Mouse (Mus musculus): ENCODE measurements around the gene Pllp. TPM values are rescaled to one million over a fixed set of nuclear protein-coding genes. Genes with fewer than 3 reads are reported as not detected.

Gene Pllp
- 10 to 100 TPM; 60.7 to 66.1 TPM for total RNA-seq (2021)
- long read RNA-seq, experiment 1, transcript Pllp-201 (4 exons, 1,926 nt): major isoform, 38 of 41 reads
- long read RNA-seq, experiment 1, partial matches to known transcripts: 0 of 41 reads
- long read RNA-seq, experiment 1, other reads (novel, unspliced or antisense): 2 of 41 reads
- long read RNA-seq, experiment 2, transcript Pllp-201 (4 exons, 1,926 nt): major isoform, 67 of 79 reads
- long read RNA-seq, experiment 2, partial matches to known transcripts: 2 of 79 reads
- long read RNA-seq, experiment 2, other reads (novel, unspliced or antisense): 9 of 79 reads

DNA sequence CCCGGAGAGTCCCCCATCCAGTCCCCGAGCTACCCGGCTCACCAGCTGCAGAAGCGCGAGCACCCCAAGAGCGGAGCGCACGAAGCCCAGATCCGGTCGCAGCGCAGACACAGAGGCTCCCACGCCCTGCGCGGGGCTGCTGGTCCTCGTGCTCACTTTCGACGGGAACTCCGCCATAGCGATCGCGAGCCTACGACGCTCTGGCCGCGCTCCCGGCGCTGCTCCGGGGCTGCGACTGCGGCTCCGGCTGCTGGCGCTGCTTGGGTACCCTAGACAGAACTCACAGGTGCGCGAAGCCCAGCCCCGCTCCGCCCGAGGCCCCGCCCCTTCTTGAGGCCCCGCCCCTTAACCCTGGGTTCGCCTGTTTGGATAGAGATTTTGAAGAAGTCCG, at the start of gene Pllp:
Gene Pllp, minus strand, starts transcription at position 285 of the 391 bp plus-strand sequence.
- peak; percentile 45 to 47 for DNase-seq (ENCODE audit: low spot score in 2 of 2)

DNA sequence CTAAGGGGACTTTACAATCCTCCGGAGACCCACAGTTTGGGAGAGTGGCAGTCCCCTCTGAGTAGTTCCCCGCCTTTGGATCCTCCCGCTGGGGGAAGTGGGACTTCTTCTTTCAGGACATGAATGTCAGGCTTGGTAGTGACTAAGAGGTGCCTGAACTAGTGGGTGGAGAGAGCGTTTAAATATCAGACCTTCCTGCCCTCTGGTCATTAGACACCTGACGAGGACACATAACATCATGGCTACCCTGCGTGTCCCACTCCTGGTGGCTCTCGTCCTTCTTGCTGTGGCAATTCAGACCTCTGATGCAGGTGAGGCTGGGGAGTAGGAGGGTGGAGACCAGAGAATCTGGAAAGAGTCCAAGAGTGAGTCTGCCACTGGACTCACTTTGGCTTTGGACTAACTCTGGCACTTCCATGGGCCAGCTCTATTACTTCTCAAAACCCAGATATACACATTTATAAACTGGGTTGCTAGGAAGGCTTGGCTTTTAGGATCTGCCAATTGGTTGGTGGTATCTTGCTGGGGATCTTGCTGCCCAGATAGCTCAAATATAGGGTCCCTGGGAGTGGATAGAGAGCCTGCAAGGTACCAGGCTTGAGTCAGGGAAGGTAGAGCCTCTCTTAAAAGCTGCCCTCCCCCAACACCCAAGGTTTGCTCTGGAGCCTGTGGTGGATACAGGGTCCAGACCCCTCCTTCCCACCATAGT, 49.6 kb upstream of the Pllp start, which contains the start of gene Ccl22:
Gene Ccl22, plus strand, starts transcription at position 115 of the 709 bp plus-strand sequence.
- DNase-seq (ENCODE audit: low spot score in 2 of 2): no peak

DNA sequence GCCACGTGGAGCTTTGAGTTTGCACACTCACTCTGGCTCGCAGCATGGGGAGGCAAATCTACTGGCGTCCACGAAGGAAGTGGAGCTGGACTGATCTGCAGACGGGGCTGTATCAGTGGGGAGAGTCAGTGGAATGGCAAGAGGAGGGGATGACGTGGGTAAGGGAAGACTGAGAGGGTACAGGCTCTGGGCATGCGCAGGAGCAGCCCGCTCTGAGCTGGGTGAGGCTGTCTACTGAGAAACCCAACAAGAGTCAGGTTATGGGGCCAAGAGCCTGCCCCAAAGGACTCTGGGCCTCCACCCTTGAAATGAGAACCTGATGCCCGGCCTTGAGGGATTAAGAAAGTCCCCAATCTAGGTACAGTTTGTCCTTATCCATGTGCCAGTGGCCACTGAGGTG, 48.9 kb upstream of the Pllp start:
- DNase-seq (ENCODE audit: low spot score in 2 of 2): no peak

GRCm38 (mm10) chr8:94744484-94744883, 48.4 kb upstream of the Pllp start:
- no peak for DNase-seq (ENCODE audit: low spot score in 2 of 2)

DNA sequence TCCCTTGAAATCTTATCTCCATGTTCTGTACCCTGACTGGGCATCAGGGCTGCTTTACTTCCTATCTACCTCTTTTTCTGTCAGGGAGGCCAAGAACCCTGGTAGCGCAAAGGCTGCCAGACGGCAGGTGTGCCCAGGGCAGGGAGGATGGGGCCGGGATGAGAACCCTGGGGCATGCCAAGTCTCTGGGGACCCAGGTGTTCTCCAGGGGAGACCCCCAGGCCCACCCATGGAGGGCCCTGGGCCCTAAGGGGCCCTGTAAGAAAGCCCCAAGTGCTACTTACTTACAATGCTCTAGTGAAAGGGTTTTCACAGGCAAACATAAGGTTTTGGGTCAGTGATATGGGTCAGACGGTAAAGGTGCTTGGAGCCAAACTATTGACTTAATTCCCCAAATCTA, 45.6 kb upstream of the Pllp start:
- DNase-seq (ENCODE audit: low spot score in 2 of 2): no peak

GRCm38 (mm10) chr8:94740591-94740990, 44.5 kb upstream of the Pllp start:
- no peak for DNase-seq (ENCODE audit: low spot score in 2 of 2)

DNA sequence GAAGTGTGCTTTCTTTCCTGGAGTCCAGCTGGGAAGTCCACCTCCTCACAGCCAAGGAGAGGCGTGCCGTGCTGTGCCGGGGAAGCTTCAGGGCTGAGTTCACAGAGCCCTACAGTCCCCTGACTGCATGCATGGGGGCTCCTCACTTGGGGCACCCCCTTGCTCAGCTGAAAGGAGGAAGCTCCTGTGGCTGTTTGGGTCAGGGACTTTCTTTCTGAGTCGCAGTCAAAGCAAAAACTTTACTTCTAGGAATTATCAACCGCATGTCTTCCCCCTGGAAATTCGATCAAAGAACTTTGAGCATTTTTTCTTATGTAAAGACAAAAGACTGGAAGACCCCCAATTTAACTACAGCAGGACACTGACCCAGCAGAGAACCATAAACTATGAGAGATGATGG, 43.8 kb upstream of the Pllp start:
- no peak for DNase-seq (ENCODE audit: low spot score in 2 of 2)

DNA sequence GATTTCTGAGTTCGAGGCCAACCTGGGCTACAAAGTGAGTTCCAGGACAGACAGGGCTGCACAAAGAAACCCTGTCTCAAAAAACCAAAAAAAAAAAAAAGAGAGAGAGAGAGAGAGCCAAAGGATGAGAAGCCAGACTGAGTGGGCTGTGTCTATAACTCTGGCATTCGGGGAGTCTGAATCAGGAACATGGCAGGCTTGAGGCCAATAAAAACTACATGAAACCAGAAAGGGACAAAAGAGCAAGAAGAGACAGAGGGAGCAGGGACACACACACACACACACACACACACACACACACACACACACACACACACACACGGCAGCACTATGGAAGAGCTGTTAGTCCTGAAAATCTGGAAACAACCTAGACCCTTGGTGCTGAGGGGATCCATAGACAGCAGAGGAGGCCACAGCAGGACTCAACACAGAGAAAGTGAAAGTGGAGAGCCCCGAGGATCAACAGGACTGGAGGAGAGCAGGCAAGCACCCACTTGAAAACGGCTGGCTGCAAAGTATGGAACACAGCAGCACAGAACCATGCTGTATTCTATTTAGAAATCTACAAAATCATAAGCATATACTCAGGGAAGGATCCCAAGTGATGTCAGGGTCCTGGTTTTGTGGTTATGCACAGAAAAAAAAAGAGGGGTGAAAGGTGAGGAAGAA, 39.5 kb upstream of the Pllp start:
- no peak for DNase-seq (ENCODE audit: low spot score in 2 of 2)

DNA sequence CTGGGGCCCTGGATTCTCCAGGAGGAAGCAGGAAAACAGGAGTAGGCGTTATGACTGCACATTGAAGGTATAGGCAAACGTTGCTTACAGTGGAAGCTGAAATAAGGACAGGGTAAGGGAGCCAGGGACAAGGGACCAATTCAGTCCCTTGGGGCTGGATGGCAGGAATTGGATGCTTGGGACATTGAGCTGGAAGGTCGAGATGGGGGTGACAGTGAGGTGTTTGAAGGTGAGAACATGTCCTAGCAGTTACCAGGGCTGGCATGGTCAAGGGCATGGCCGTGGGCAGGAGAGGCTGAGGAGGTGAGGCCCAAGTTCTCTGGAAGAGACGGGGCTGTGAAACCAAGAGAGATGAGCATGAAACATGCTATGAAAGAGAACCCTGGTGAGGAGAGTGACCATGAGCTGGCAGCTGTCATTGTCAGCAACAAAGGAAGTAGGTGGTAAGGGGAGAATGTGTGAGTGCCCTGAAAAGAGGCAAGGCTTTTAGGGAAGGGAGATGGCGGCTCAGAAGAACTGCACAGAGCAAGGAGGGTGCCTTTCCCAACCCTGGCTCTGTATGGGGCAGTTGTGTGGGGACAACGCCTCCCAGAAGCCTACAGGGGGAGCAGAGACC, 38.8 kb upstream of the Pllp start:
- no peak for DNase-seq (ENCODE audit: low spot score in 2 of 2)

- DNase-seq (ENCODE audit: low spot score in 2 of 2): no peak
Observed at GRCm38 (mm10) chr8:94733821-94734465, 37.9 kb upstream of the Pllp start.

DNA sequence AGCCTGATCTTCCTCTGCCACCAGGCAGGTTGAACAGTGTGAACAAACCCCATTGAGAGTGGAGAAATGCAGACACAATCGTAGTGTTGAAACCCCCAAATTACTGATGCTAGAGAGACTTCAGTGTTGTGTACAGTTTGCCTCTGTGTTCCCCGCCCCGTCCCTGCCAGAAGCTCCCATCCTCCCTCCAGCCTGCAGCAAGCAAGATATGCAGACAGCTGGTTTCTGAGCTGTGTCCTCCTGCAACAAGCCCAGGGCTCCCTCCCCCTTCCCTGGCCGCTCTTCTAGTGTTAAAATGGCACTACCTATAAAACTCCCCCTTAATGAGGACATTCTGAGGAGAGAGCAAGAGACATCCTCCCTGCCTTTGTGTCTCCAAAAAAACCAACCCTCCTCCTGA, 33.2 kb upstream of the Pllp start:
- no peak for DNase-seq (ENCODE audit: low spot score in 2 of 2)

GRCm38 (mm10) chr8:94725998-94726397, 29.9 kb upstream of the Pllp start:
- no peak for DNase-seq (ENCODE audit: low spot score in 2 of 2)

GRCm38 (mm10) chr8:94716841-94717240, 20.8 kb upstream of the Pllp start:
- DNase-seq (ENCODE audit: low spot score in 2 of 2): no peak

- no peak for DNase-seq (ENCODE audit: low spot score in 2 of 2)
Observed at GRCm38 (mm10) chr8:94715871-94716270, 19.8 kb upstream of the Pllp start.

- no peak for DNase-seq (ENCODE audit: low spot score in 2 of 2)
Observed at GRCm38 (mm10) chr8:94714556-94714955, 18.5 kb upstream of the Pllp start.

DNA sequence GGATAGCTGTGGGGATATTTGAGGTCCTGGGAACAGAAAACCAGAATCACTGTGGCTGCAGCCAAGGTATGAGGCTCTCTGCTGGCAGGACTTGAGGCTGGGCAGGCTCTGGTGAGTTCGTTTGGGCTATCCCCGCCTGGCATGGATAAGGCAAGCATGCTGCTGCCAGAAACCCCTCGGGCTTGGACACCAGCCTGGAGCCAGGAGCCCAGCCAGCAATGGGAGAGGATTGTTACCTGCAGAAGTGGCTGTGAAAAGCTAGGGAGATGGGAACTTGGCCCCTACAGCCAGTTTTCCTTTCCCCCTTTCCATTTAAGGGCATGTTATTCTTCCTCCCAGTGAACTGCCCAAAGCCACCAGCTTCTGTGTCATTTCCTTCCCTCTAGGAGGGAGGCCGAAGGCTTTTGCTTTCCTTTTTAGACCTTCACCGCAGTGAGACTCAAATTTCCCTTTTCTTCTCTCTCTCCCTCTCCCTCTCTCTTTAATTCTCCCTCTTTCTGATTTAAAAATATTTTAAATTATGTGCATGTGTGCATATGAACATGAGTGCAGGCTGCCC, 15.2 kb upstream of the Pllp start:
- DNase-seq (ENCODE audit: low spot score in 2 of 2): peak in 1 of 2 experiments; percentile 68

- no peak for DNase-seq (ENCODE audit: low spot score in 2 of 2)
Observed at GRCm38 (mm10) chr8:94710336-94710735, 14.3 kb upstream of the Pllp start.

- DNase-seq (ENCODE audit: low spot score in 2 of 2): no peak
Observed at GRCm38 (mm10) chr8:94706732-94707395, 10.8 kb upstream of the Pllp start.

DNA sequence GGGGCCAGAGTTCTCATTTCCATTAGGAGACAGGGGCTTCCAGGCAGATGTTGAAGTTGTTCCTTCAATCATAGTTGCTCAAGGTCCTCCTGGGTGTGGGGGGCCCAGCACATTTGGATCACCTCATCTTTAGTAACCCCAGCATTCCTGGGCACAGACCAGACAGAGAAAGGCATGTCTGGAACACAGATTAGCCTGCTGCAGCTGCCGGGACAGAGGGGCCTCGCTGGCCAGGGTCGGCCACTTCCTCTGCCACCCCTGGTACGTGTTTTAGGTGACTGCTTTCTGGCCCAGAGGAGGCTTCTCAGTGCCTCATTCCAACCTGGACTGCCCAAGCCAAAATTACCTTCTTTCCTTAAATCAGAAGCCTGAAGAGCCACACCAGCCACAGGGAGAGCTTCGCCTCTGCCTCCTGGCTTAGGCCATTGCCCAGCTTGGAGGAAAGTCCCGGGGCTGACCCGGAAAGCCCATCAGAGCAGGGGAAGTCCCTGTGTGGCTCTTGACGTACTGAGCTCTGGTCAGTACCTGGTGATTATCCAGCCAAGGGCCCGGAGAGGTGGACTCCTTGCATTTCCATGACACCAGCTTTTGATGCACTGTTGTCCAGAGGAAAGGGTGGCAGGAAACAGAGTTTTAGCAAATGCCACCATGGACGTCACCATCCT, 9.6 kb upstream of the Pllp start:
- no peak for DNase-seq (ENCODE audit: low spot score in 2 of 2)

DNA sequence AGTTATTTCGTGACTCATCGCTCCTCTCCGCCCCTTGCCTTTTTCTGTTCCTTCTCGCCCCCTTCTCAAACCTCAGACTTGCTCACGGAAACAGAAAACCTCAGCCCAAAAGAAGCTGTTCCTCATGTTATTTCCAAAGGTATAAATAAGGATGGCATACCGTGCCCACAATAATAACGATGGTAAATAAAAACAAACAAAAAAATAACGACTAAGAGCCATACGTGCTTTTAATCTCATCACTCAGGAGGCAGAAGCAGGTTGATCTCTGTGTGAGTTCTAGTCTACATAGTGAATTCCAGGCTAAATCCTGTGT, 8.5 kb upstream of the Pllp start:
- DNase-seq (ENCODE audit: low spot score in 2 of 2): no peak
